Mouse (Mus musculus) fat pad, adult 2 months (tissue): Measurements from ENCODE around the gene Hoxa1.
A peak's percentile ranks its signal among the peaks of the same experiment; 100 is the strongest.

Experiments used
- DNase-seq: peaks from one replicate; pipeline ENCODE4 v3.0.0-alpha.2; 2011; ENCODE audit warnings: low read depth, low spot score; ENCODE audit errors: extremely low read depth

Gene Hoxa1

GRCm38 (mm10) chr6:52171938-52172337 is 13.8 kb upstream of the Hoxa1 start:
- DNase-seq = no peak

- DNase-seq = no peak
These were observed 13.2 kb upstream of the Hoxa1 start for GRCm38 (mm10) chr6:52171331-52171730.

- no peak for DNase-seq
These were observed 12.7 kb upstream of the Hoxa1 start for GRCm38 (mm10) chr6:52170898-52171223.

- DNase-seq = no peak
These were observed 12.2 kb upstream of the Hoxa1 start for GRCm38 (mm10) chr6:52170166-52170897.

GRCm38 (mm10) chr6:52169499-52170165 is 11.5 kb upstream of the Hoxa1 start:
- DNase-seq = no peak

- DNase-seq = no peak
These were observed 10.3 kb upstream of the Hoxa1 start for GRCm38 (mm10) chr6:52168191-52169055.

- no peak for DNase-seq
These were observed 9.6 kb upstream of the Hoxa1 start for GRCm38 (mm10) chr6:52167736-52168161.

- no peak for DNase-seq
These were observed 9.1 kb upstream of the Hoxa1 start for GRCm38 (mm10) chr6:52167176-52167575.

- no peak for DNase-seq
These were observed 8.4 kb upstream of the Hoxa1 start for GRCm38 (mm10) chr6:52166431-52167077.

GRCm38 (mm10) chr6:52165441-52166370 is 7.6 kb upstream of the Hoxa1 start:
- peak; percentile 36 for DNase-seq

- no peak for DNase-seq
These were observed 6.7 kb upstream of the Hoxa1 start, which contains the start of gene Hoxa2 for GRCm38 (mm10) chr6:52164626-52165440. Gene Hoxa2 (minus strand): TSS chr6:52164831.

- no peak for DNase-seq
These were observed 6.0 kb upstream of the Hoxa1 start for GRCm38 (mm10) chr6:52164051-52164625.

- no peak for DNase-seq
These were observed 5.4 kb upstream of the Hoxa1 start for GRCm38 (mm10) chr6:52163366-52164031.

GRCm38 (mm10) chr6:52162611-52163365 is 4.7 kb upstream of the Hoxa1 start:
- DNase-seq = no peak

GRCm38 (mm10) chr6:52162093-52162380 is 3.9 kb upstream of the Hoxa1 start:
- no peak for DNase-seq

- DNase-seq = no peak
These were observed 3.4 kb upstream of the Hoxa1 start for GRCm38 (mm10) chr6:52161336-52162092.
